Mouse (Mus musculus) ES-E14 (cell line): ENCODE results near the gene Plxna1. TPM values are rescaled to one million over a fixed set of nuclear protein-coding genes. Genes with fewer than 3 reads are reported as not detected.

ENCODE experiments used
- DNase-seq: peaks from one replicate; pipeline ENCODE4 v3.0.0-alpha.2; 2013; ENCODE audit warnings: low read depth, low spot score
- H3K27ac ChIP-seq: 2 replicates; pipeline ENCODE4 v1.5.1; 2012; ENCODE audit warnings: low read depth, mild to moderate bottlenecking, low read length, moderate library complexity, mixed read lengths; ENCODE audit not compliant: poor library complexity, insufficient read depth, severe bottlenecking
- H3K36me3 ChIP-seq: 2 replicates; pipeline ENCODE4 v1.6.1; 2012; ENCODE audit warnings: mild to moderate bottlenecking, low read length, moderate library complexity, mixed read lengths; ENCODE audit not compliant: control insufficient read depth, poor library complexity, insufficient read depth, severe bottlenecking
- H3K4me1 ChIP-seq, 2 experiments: fragments of 150-350 bp in 1 of 2; sonication (generic) in 1 of 2; 2 replicates each; pipeline ENCODE4 v1.6.1; 2012; ENCODE audit warnings: low read length in 2 of 2, mild to moderate bottlenecking in 1 of 2, mixed read lengths in 1 of 2; ENCODE audit not compliant: control insufficient read depth in 2 of 2, insufficient read depth in 2 of 2, poor library complexity in 1 of 2
- H3K4me3 ChIP-seq, 2 experiments: fragments of 150-350 bp in 1 of 2; sonication (generic) in 1 of 2; 2 replicates each; pipeline ENCODE4 v1.5.1; 2012; ENCODE audit warnings: low read length in 2 of 2, low read depth in 1 of 2, mild to moderate bottlenecking in 1 of 2, mixed read lengths in 1 of 2; ENCODE audit not compliant: insufficient read depth in 1 of 2, poor library complexity in 1 of 2, severe bottlenecking in 1 of 2
- H3K9ac ChIP-seq: 2 replicates; pipeline ENCODE4 v1.6.1; 2012; ENCODE audit warnings: low read depth, mild to moderate bottlenecking, low read length, mixed read lengths; ENCODE audit not compliant: poor library complexity, insufficient read depth, severe bottlenecking
- H3K9me3 ChIP-seq: fragments of 150-350 bp; sonication (generic); 2 replicates; pipeline ENCODE4 v1.6.1; 2012; ENCODE audit warnings: low read depth, mild to moderate bottlenecking, low read length; ENCODE audit not compliant: control insufficient read depth, insufficient read depth
- CHD2 ChIP-seq: IDR thresholded peaks from 2 replicates; pipeline ENCODE4 v1.6.1; 2014; ENCODE audit warnings: mild to moderate bottlenecking, low read depth, low read length, inconsistent platforms
- HCFC1 ChIP-seq: IDR thresholded peaks from 2 replicates; pipeline ENCODE4 v1.6.1; 2012; ENCODE audit warnings: low read length, inconsistent platforms, borderline replicate concordance; ENCODE audit not compliant: insufficient read depth
- MAFK ChIP-seq: IDR thresholded peaks from 2 replicates; pipeline ENCODE4 v1.6.1; 2014; ENCODE audit warnings: mild to moderate bottlenecking, low read depth, low read length, inconsistent platforms; ENCODE audit not compliant: insufficient read depth
- ZC3H11A ChIP-seq: IDR thresholded peaks from 2 replicates; pipeline ENCODE4 v1.6.1; 2012; ENCODE audit warnings: low read depth, mild to moderate bottlenecking, inconsistent platforms, low read length, borderline replicate concordance
- ZNF384 ChIP-seq: IDR thresholded peaks from 2 replicates; pipeline ENCODE4 v1.6.1; 2012; ENCODE audit warnings: low read depth, low read length, inconsistent platforms
- in situ Hi-C, 2 experiments: fragments of 600-800 bp; cut with MboI; formaldehyde crosslinking; loops; one replicate each; pipeline ENCODE4 v1.15.1; 2025; ENCODE audit warnings: low sequenced_read_pairs in 2 of 2, inconsistent platforms in 1 of 2; ENCODE audit not compliant: unreplicated experiment in 2 of 2
- total RNA-seq: library from RNA; depleted of rRNA; stranded (reverse); fragments of 300-350 nt; gene quantifications from 2 replicates; pipeline ENCODE4 v1.2.3, GENCODE M21; 2012

Gene Plxna1
- total RNA-seq, 1 experiment, result 94.0 TPM

- Histone ChIP-seq H3K27ac (no peak overlapping the region), H3K4me3 (no peak overlapping the region), H3K36me3 (no peaks in the 10 kb centered on the region), H3K4me1 (no peaks in the 10 kb centered on the region), H3K9me3 (no peaks in the 10 kb centered on the region), H3K9ac (no peak overlapping the region)
- in situ Hi-C loops, result no loop called here
- TF ChIP-seq HCFC1 (no peak), CHD2 (no peak), ZC3H11A (no peak), MAFK (no peak), ZNF384 (no peak)
- DNase-seq, result no peak
Measured at GRCm38 (mm10) chr6:89397919-89398318, 35.5 kb upstream of the Plxna1 start.

DNA sequence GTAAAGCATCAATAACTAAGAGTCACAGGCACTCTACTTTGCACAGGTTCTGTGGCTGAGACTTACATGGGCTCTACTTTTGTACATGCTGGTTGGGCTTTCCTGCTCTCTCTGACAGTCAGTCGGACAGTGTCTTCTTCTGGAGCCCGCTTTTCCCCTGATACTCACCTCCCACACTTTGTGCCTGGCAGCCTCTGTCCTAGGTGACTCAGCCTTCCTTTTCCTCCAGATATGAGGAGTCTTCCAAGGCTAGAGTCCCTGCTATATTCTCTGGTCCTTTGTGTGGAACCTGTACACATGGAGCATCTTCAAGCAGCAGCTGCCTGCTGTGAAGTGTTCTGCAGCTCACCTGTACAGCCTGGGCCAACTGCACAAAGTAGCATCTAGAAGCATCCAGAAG, 31.4 kb upstream of the Plxna1 start:
- Histone ChIP-seq H3K36me3 (no peaks in the 10 kb centered on the region), H3K9me3 (no peaks in the 10 kb centered on the region), H3K4me1 (no peaks in the 10 kb centered on the region), H3K27ac (no peak overlapping the region), H3K9ac (no peak overlapping the region), H3K4me3 (no peak overlapping the region)
- DNase-seq, result no peak
- in situ Hi-C loops, result no loop called here
- no peak for TF ChIP-seq MAFK
- no peak for TF ChIP-seq HCFC1
- TF ChIP-seq ZC3H11A, result no peak
- TF ChIP-seq ZNF384, result no peak
- no peak for TF ChIP-seq CHD2

DNA sequence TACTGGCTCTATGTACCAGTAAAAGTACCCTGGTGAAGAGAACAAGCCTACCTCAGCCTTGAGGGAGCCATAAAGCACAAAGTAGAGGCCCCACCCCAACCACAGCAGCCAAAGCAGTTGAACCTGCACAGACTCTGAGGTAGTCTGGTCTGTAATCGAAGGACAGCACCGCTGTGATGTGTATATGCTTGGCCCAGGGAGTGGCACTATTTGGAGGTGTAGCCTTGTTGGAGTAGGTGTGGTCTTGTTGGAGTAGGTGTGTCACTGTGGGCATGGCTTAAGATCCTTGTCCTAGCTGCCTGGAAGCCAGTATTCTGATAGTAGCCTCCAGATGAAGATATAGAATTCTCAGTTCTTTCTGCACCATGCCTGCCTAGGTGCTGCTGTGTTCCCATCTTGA, 29.8 kb upstream of the Plxna1 start:
- H3K4me3 ChIP-seq, result no peak overlapping the region
- DNase-seq, result no peak
- in situ Hi-C loops, result no loop called here
- H3K4me1 ChIP-seq, result no peaks in the 10 kb centered on the region
- H3K27ac ChIP-seq, result no peak overlapping the region
- H3K9me3 ChIP-seq, result no peaks in the 10 kb centered on the region
- TF ChIP-seq ZNF384 (no peak), HCFC1 (no peak), MAFK (no peak), ZC3H11A (no peak), CHD2 (no peak)
- no peak overlapping the region for H3K9ac ChIP-seq
- H3K36me3 ChIP-seq, result no peaks in the 10 kb centered on the region

- Histone ChIP-seq H3K9ac (no peak overlapping the region), H3K9me3 (no peaks in the 10 kb centered on the region), H3K4me1 (peaks cover 0 to 2% of the 10 kb centered on the region in 2 experiments; a peak in 1 of 4 replicates), H3K36me3 (no peaks in the 10 kb centered on the region), H3K27ac (no peak overlapping the region), H3K4me3 (no peak overlapping the region)
- in situ Hi-C loops, result no loop called here
- DNase-seq, result no peak
- TF ChIP-seq CHD2, result no peak
- no peak for TF ChIP-seq MAFK
- TF ChIP-seq ZNF384, result no peak
- TF ChIP-seq ZC3H11A, result no peak
- no peak for TF ChIP-seq HCFC1
Measured at GRCm38 (mm10) chr6:89389771-89390170, 27.4 kb upstream of the Plxna1 start.

DNA sequence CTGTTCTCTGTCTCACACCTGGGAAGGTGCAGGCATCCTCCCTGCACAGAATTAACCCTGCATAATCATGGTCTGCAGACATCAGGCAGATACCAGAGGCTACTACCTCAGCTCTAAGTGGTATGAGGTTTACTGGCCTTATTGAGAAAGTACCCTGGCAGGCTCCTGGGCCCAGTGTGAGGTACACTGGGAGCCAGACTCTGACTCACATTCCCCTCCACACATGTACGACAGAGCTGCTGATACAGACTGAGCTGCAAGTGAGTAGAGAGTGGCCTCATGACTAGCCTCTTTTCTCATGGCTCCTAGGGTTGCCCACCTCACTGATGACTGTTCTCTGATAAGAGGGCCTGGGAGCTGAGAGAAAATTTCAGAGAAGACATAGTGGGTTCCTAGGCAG, 24.5 kb upstream of the Plxna1 start:
- no peak overlapping the region for H3K27ac ChIP-seq
- in situ Hi-C loops, result no loop called here
- TF ChIP-seq ZC3H11A (no peak), MAFK (no peak), ZNF384 (no peak), CHD2 (no peak), HCFC1 (no peak)

More for the DNA sequence above, 24.5 kb upstream of the Plxna1 start:
- Histone ChIP-seq H3K4me3 (no peak overlapping the region), H3K4me1 (peaks cover 0 to 2% of the 10 kb centered on the region in 2 experiments; a peak in 1 of 4 replicates), H3K9me3 (no peaks in the 10 kb centered on the region), H3K9ac (no peak overlapping the region), H3K36me3 (no peaks in the 10 kb centered on the region)
- no peak for DNase-seq
